Mouse (Mus musculus): Measurements from ENCODE around the gene Rai1.

DNA sequence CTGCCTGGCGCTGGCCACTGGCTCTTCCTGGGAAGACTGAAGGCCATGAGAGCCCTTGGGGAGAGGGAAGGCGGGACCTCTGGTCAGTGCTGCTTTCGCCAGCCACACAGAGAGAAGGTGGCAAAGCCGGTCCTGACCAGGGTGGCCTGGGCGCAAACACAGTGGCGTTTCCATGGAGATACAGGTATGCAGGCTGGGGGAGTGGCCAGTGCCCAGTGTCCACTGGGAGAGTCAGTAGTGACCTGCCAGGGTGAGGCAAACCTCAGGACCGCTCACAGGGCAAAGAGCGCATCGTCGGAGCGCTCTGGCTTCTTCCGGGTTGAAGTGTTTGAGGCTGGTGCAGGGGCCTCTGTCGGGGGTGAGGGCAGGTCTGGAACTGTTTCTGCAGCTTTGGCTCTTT is 125.0 kb downstream of the Rai1 start:
- no peak for TF ChIP-seq CTCF (conservative IDR thresholded peaks at IDR 0.05; ENCODE audit: low read length)
- no peak for TF ChIP-seq NANOG (IDR thresholded peaks at IDR 0.05; ENCODE audit: borderline replicate concordance, low read length)

Data from E14TG2a.4 (cell line).